Mouse (Mus musculus): ENCODE results near the gene Dtx4. TPM values are rescaled to one million over a fixed set of nuclear protein-coding genes. Genes with fewer than 3 reads are reported as not detected.
A peak's percentile ranks its signal among the peaks of the same experiment; 100 is the strongest.

Gene Dtx4
- total and polyA plus RNA-seq, 3 experiments = 3.7 to 6.2 (median 5.7) TPM

DNA sequence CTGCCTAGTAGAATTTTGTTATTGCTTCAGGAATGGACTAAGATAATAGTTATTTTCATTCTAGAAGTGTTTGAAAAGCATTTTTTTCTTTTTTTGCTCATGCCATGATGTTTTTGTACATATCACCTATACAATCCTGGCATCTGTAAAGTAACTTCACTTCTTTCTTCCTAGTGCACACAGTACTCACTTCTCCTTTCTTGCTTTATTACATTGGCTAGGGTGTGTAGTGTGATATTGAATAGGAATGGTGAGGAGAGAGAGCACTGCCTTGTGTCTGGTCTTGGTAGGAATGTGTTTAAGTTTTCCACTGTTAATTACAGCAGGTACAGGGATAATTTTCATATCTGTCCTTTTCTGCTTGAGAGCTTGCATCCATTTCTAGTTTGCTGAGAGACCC, 13.4 kb upstream of the Dtx4 start:
- no peak for DNase-seq
- no peaks in the 10 kb centered on the region for H3K79me2 ChIP-seq (replicated peaks; ENCODE audit: control insufficient read depth, insufficient read depth, low read length)
- H3K9ac ChIP-seq (ENCODE audit: low read depth, low read length) = no peak overlapping the region
- no peak overlapping the region for H3K4me3 ChIP-seq
- no peak overlapping the region for H3K27ac ChIP-seq
- H3K36me3 ChIP-seq (ENCODE audit: control insufficient read depth, insufficient read depth, low read length) = no peaks in the 10 kb centered on the region
- intact Hi-C loops (cut with DNase I) = loop anchor here (5.0 kb wide), 2 partner anchors 283 to 303 kb away; partner anchors contain the start of genes Lpxn and Zfp91
- TF ChIP-seq CTCF (IDR thresholded peaks at IDR 0.05) (no peak), POLR2A (IDR thresholded peaks at IDR 0.05; ENCODE audit: insufficient read depth, low read depth, low read length) (no peak)
- no peaks in the 10 kb centered on the region for H3K27me3 ChIP-seq (ENCODE audit: control insufficient read depth, insufficient read depth, low read length)
- no peaks in the 10 kb centered on the region; the same call in 1 of the 2 replicates for H3K4me1 ChIP-seq (ENCODE audit: control insufficient read depth, insufficient read depth, low read length)

- no peak overlapping the region for H3K4me3 ChIP-seq
- no peak for TF ChIP-seq CTCF (IDR thresholded peaks at IDR 0.05)
- TF ChIP-seq EP300 (IDR thresholded peaks at IDR 0.05; ENCODE audit: insufficient read depth, low read depth, low read length) = no peak
- no peak for TF ChIP-seq POLR2A (IDR thresholded peaks at IDR 0.05; ENCODE audit: insufficient read depth, low read depth, low read length)
- H3K4me1 ChIP-seq (ENCODE audit: control insufficient read depth, insufficient read depth, low read length) = no peaks in the 10 kb centered on the region
- WGBS = 82% methylated on average over 7 of the region's 7 CpGs
- no peaks in the 10 kb centered on the region for H3K36me3 ChIP-seq (ENCODE audit: control insufficient read depth, insufficient read depth, low read length)
- no peak overlapping the region for H3K27ac ChIP-seq
- intact Hi-C loops (cut with DNase I) = loop anchor here (5.0 kb wide), 2 partner anchors 35 to 70 kb away; no protein-coding TSS in a partner anchor
- no peaks in the 10 kb centered on the region for H3K79me2 ChIP-seq (replicated peaks; ENCODE audit: control insufficient read depth, insufficient read depth, low read length)
- no peak for DNase-seq
- H3K9ac ChIP-seq (ENCODE audit: low read depth, low read length) = no peak overlapping the region
- H3K27me3 ChIP-seq (ENCODE audit: control insufficient read depth, insufficient read depth, low read length) = peaks cover 6% of the 10 kb centered on the region
Measured at GRCm38 (mm10) chr19:12502756-12503155, 1.5 kb upstream of the Dtx4 start.

GRCm38 (mm10) chr19:12500881-12501311, 358 bp downstream of the Dtx4 start:
- TF ChIP-seq EP300 (IDR thresholded peaks at IDR 0.05; ENCODE audit: insufficient read depth, low read depth, low read length) (no peak), POLR2A (IDR thresholded peaks at IDR 0.05; ENCODE audit: insufficient read depth, low read depth, low read length) (no peak), CTCF (IDR thresholded peaks at IDR 0.05) (no peak)
- peaks cover 6% of the 10 kb centered on the region for H3K27me3 ChIP-seq (ENCODE audit: control insufficient read depth, insufficient read depth, low read length)
- peak overlapping the region; percentile 77 for H3K27ac ChIP-seq
- no peaks in the 10 kb centered on the region; the same call in 1 of the 2 replicates for H3K4me1 ChIP-seq (ENCODE audit: control insufficient read depth, insufficient read depth, low read length)
- peak; percentile 61 to 63 for DNase-seq
- no peaks in the 10 kb centered on the region; the same call in 1 of the 2 replicates for H3K36me3 ChIP-seq (ENCODE audit: control insufficient read depth, insufficient read depth, low read length)
- intact Hi-C loops (cut with DNase I) = loop anchor here (5.0 kb wide), 2 partner anchors 34 to 69 kb away; no protein-coding TSS in a partner anchor
- no peaks in the 10 kb centered on the region for H3K79me2 ChIP-seq (replicated peaks; ENCODE audit: control insufficient read depth, insufficient read depth, low read length)
- WGBS = 2% methylated on average over 38 of the region's 38 CpGs
- H3K4me3 ChIP-seq = peak overlapping the region; percentile 63
- H3K9ac ChIP-seq (ENCODE audit: low read depth, low read length) = peak overlapping the region; percentile 72

- 28% methylated on average over 3 of the region's 3 CpGs for WGBS
- Histone ChIP-seq H3K4me1 (ENCODE audit: control insufficient read depth, insufficient read depth, low read length) (no peaks in the 10 kb centered on the region; the same call in 1 of the 2 replicates), H3K36me3 (ENCODE audit: control insufficient read depth, insufficient read depth, low read length) (no peaks in the 10 kb centered on the region; the same call in 1 of the 2 replicates), H3K27me3 (ENCODE audit: control insufficient read depth, insufficient read depth, low read length) (peaks cover 6% of the 10 kb centered on the region), H3K4me3 (peak overlapping the region; percentile 63; the same call in 1 of the 2 replicates), H3K79me2 (replicated peaks; ENCODE audit: control insufficient read depth, insufficient read depth, low read length) (no peaks in the 10 kb centered on the region), H3K9ac (ENCODE audit: low read depth, low read length) (no peak overlapping the region), H3K27ac (peak overlapping the region; percentile 77)
- TF ChIP-seq CTCF (IDR thresholded peaks at IDR 0.05) = no peak
- no peak for TF ChIP-seq EP300 (IDR thresholded peaks at IDR 0.05; ENCODE audit: insufficient read depth, low read depth, low read length)
- no peak; the same call in none of the 2 replicates for TF ChIP-seq POLR2A (IDR thresholded peaks at IDR 0.05; ENCODE audit: insufficient read depth, low read depth, low read length)
- peak; percentile 63 to 64 for DNase-seq
- intact Hi-C loops (cut with DNase I) = loop anchor here (5.0 kb wide), 2 partner anchors 33 to 68 kb away; no protein-coding TSS in a partner anchor
Measured at GRCm38 (mm10) chr19:12500124-12500523, 1.1 kb downstream of the Dtx4 start.

DNA sequence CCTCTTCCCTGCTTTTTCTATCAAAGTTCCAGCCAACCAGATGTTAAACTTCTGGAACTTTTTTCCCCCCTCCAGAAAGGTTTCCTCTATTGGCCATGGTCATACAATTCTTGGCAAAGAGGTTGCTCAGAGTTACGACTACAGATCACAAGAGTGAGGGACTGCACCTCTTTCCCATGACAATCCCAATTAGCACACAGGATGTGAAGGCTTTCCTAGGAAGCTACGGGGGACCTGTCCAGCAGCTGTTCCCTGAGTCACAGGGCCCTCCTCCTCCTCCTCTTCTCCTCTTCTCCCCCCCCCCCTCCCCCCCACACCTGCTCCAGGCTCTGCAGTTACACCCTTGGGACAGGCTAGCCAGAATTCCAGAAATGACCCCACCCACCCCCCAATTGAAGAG, 1.8 kb downstream of the Dtx4 start:
- Histone ChIP-seq H3K27me3 (ENCODE audit: control insufficient read depth, insufficient read depth, low read length) (peaks cover 6% of the 10 kb centered on the region), H3K9ac (ENCODE audit: low read depth, low read length) (no peak overlapping the region), H3K27ac (peak overlapping the region; percentile 33; the same call in 1 of the 2 replicates), H3K79me2 (replicated peaks; ENCODE audit: control insufficient read depth, insufficient read depth, low read length) (no peaks in the 10 kb centered on the region), H3K4me3 (no peak overlapping the region), H3K36me3 (ENCODE audit: control insufficient read depth, insufficient read depth, low read length) (no peaks in the 10 kb centered on the region; the same call in 1 of the 2 replicates), H3K4me1 (ENCODE audit: control insufficient read depth, insufficient read depth, low read length) (no peaks in the 10 kb centered on the region; the same call in 1 of the 2 replicates)
- DNase-seq = no peak
- WGBS = 17% methylated on average over 2 of the region's 2 CpGs
- intact Hi-C loops (cut with DNase I) = no loop called here
- TF ChIP-seq CTCF (IDR thresholded peaks at IDR 0.05) (no peak), POLR2A (IDR thresholded peaks at IDR 0.05; ENCODE audit: insufficient read depth, low read depth, low read length) (no peak; the same call in 1 of the 2 replicates), EP300 (IDR thresholded peaks at IDR 0.05; ENCODE audit: insufficient read depth, low read depth, low read length) (no peak)

DNA sequence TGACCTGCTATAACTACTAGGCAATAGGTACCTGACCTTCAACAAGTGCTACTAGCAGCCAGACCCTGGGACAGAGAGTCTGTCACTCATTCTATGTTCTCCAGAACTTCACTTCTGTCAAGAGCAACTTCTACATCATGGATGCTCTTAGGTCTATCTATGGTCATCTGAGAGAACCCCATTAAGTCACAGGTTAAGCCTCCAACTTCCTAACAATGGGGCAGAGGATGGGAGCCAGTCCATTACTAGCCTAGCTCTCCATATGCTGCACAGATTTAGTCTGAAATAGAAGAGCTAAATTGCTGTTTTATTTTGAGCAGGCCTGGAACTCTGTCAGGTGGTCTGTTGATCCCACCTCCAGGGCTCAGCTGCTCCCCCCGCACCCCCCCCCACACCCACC, 2.3 kb downstream of the Dtx4 start:
- WGBS = 76% methylated on average over 1 of the region's 1 CpGs
- DNase-seq = no peak
- H3K79me2 ChIP-seq (replicated peaks; ENCODE audit: control insufficient read depth, insufficient read depth, low read length) = no peaks in the 10 kb centered on the region
- H3K36me3 ChIP-seq (ENCODE audit: control insufficient read depth, insufficient read depth, low read length) = no peaks in the 10 kb centered on the region; the same call in 1 of the 2 replicates
- no peak overlapping the region for H3K4me3 ChIP-seq
- TF ChIP-seq CTCF (IDR thresholded peaks at IDR 0.05) = no peak
- TF ChIP-seq EP300 (IDR thresholded peaks at IDR 0.05; ENCODE audit: insufficient read depth, low read depth, low read length) = no peak
- TF ChIP-seq POLR2A (IDR thresholded peaks at IDR 0.05; ENCODE audit: insufficient read depth, low read depth, low read length) = no peak
- no peak overlapping the region; the same call in 1 of the 2 replicates for H3K27ac ChIP-seq
- H3K9ac ChIP-seq (ENCODE audit: low read depth, low read length) = no peak overlapping the region
- no peaks in the 10 kb centered on the region; the same call in 1 of the 2 replicates for H3K4me1 ChIP-seq (ENCODE audit: control insufficient read depth, insufficient read depth, low read length)
- intact Hi-C loops (cut with DNase I) = no loop called here
- H3K27me3 ChIP-seq (ENCODE audit: control insufficient read depth, insufficient read depth, low read length) = peaks cover 6% of the 10 kb centered on the region

Data from heart, adult 2 months (tissue).